Mouse (Mus musculus) layer of hippocampus, adult 2 months (tissue): ENCODE data around the gene Btbd35f3. TPM values are rescaled to one million over a fixed set of nuclear protein-coding genes. Genes with fewer than 3 reads are reported as not detected.
"Not testable (repeated sequence)": the region's sequence is repeated elsewhere in the genome, so short reads cannot be mapped to it uniquely, and the experiment has no call there.

ENCODE experiments used
- DNase-seq, 2 experiments: peaks; one replicate each; pipeline ENCODE4 v3.0.0; 2022; ENCODE audit warnings: low spot score in 2 of 2
- H3K27ac ChIP-seq: fragments of 200-600 bp; 2 replicates; pipeline ENCODE4 v1.8.1; 2022
- H3K4me3 ChIP-seq: fragments of 200-600 bp; 2 replicates; pipeline ENCODE4 v1.8.1; 2022; ENCODE audit warnings: mild to moderate bottlenecking
- long read RNA-seq, 2 experiments: library from polyadenylated mRNA; stranded (forward); transcript quantifications; one replicate each; pipeline ENCODE4 v2.0.0; 2021; ENCODE audit warnings: borderline mapping rate in 2 of 2
- total RNA-seq, 2 experiments: library from RNA; stranded (reverse); gene quantifications; 2 replicates each; pipeline ENCODE4 v1.2.3; 2021

The Btbd35f3 gene
- not detected for total RNA-seq
- long read RNA-seq, experiment 1 = 0 reads
- long read RNA-seq, experiment 2 = 0 reads

DNA sequence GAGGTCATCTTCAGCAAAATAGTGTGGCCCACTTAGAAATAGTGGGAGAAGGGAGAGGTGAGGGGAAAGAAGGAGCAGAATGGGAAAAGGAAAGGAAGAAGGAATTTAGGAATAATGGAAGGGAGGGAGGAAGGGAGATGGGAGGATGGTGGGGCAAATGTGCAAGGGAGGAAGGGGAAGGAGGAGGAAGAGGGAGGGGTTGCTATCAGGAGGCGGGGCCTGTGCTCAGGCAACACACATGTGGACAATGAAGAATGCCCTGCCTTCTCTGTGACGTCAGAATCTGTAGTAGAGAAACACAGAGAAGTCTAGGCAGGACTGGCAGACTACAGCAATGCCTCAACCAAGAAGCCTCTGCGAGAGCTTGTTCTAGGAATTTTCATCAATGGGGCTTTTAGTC lies at the start of gene Btbd35f3:
Gene Btbd35f3, plus strand, starts transcription at position 301 of the 400 bp plus-strand sequence.
- not testable (repeated sequence) for DNase-seq, H3K4me3 ChIP-seq, H3K27ac ChIP-seq

Other genes starting within 250 kb of the Btbd35f3 start
- gene Btbd35f16, start 80.7 kb upstream of the Btbd35f3 start, total RNA-seq = not detected
- not detected for gene Btbd35f28, start 158.9 kb downstream of the Btbd35f3 start, total RNA-seq